Mouse (Mus musculus) cerebellum, adult 18-20 months (tissue): ENCODE measurements at regions not wholly inside any gene's neighbourhood (a gene's known extent, or its start where the extent isn't known, plus 50 kb on each side); places are given as distances from the start of the nearest gene placed in this dataset.

Experiments used
- DNase-seq, 2 experiments: peaks; one replicate each; pipeline ENCODE4 v3.0.0; 2021

DNA sequence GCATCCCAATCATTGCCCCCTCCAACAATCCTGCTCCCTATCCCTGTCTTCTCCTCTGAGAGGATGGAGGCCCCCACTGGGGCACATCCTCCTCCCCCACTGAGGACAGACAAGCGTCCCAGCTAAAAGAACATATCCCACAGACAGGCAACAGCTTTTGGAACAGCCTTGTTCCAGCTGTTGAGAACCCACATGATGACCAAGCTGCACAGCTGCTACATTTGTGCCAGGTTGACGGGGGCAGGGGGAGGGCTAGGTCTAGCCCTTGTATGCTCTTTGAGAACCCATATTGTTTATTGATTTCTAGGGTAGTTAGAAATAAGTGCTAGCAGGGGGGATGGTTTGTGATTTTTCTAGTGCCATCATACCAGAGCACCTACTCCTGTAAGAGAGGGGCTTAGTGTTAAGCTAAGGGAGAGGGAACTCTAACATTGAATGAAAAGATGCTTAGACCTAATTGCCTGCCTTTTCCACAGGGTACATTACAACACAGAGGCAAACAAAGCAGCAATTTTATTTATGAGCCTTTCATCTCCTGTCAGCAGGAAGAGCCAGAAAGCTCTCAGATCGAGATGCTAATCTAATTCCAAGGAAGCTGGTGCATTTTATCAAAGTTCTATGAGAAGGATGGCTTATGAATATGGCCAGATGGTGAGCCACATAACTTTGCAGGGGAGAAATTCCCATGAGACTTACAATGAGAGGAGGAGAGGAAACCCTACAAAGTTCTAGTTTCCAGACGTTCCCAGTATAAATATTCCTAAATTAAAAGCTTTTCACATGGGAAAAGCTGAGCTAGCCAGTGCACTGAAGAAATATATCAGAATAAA lies 137.6 kb upstream of the Zpld1 start:
- DNase-seq = no peak

DNA sequence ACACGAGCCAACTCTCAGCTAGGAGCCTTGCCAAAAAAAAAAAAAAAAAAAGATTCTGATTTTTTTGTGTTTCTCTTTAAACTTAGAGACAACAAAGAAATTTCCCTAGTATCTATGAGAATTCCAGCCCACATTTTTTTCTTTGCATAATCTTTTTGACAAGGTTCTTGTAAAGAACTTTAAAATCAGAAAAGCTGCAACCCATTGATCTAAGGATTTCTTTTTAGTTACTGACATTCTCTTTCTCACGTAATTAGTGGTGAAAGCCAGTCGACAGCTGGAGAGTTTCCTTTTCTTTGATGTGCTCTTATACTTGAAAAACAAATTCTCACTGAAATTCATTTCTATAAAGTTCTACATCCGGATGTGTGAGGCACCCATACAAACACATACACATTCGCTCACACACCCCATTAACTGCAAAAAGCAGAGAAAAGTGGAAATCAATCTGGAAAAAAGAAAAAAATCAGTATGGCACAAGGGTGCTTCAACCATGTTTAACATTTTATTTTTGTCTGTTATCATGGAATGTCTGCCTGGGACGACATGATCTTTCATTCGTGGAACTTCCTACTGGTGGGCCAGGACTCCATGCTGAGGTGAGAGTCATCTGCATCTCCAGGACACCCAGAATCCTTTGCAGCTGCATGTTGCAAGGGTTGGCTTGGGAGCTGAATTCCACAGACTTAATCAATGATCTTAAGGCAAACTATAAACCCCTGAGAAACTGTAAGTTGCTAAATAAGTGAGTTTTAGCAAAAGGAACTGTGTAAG lies 124.0 kb upstream of the Zpld1 start:
- DNase-seq = no peak

DNA sequence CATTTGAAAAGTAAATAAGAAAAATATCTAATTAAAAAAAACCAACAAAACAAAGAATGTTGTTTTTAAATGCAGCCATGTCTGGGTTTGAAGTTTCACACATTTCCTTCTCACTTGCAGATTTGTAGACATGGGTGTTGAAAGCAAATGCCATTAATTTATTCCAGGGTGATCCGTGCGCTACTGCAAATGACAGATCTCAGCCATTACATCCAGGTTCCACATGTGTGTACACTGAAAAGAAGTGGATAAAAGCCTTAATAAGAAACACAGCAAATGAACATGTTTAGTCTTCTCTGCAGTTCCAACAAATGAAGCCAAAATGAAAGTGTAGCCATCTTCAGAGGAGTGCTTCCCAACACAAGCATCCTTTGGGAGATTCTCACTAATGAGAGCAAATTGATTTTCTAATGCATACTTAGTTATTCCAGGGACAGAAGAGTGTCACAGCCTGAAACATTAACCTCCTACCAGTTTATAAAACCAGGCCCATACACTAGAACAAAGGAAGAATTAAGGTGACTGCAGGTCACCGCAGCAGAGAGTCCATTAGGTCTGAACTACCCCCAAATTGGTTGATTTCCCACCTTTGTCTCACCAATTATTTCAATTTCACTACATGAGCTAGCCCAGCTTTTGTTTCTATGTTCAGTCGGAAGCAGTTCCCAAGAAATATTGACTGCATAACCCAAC lies 123.2 kb upstream of the Zpld1 start:
- no peak for DNase-seq

DNA sequence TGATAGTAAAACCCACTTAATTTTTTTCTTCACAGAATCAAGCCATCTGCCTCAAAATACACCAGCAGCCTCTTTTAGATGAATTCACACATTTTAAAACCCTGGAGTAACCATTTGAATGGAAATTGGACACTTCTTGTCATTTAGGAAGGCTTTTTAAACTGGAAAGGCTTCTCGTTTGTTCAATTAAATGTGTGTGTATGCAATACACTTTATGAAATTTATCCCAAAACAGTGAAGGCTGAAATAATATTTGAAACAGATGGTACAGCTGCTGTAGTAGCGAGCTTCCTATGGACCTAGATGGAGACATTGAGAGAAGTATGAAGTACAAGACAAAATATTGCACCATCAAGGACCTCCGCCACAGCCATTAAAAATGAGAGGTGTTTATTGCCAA lies 121.1 kb upstream of the Zpld1 start:
- DNase-seq = no peak

DNA sequence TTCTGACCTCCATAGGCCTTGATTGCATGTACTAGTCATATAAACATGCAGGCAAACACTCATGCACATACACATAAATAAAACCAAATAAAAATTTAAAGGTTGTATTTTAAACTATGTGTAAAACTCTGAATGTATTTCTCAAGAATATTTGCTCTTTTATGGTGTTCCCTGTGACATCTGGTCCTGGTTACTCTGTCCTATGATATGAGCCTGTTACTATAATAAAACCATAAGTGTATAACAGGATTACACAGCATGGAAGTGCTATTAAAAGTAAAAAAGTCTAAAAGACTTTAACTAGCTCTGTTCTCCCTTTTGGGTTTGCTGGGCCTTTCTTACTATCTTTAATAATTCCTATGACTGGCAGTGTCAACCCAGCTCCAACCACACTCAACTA lies 103.0 kb upstream of the Zpld1 start:
- no peak for DNase-seq

DNA sequence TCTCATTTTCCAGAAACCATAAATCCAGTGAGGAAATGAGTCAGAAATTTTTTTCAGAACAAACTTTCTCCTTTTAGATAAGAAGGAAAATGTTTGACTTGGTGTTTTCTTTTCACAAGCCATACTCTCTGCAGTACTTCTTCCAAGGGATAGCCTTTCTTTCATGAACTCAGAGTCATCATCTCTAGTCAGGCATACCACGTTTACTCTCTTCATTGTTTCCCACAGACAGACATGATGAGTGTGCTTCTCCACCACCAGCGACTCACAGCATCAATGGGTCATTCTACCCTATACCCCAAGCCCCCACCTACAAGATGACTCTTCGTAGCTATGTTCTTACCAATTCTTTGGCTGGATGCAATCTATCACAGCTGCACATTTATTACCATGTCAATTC lies 97.1 kb upstream of the Zpld1 start:
- DNase-seq = no peak

DNA sequence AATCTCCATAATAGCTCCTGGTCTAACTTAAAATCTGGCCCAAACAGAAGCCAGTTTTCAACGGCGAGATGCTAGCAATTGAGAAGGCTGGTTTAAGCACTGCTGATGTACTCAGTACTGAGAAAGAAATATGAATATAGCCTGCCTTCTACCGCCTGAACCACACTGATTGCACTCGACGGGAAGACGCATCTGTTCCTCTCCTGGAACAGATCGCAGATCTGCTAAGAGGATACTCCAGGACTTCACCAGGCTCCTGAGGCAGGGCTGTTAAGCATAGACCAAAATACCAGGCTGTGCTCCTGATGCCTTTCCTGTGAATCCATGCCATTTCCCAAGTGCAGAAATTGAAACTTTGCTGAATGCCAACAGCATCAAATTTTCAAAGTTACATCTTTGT lies 92.6 kb upstream of the Zpld1 start:
- no peak for DNase-seq

DNA sequence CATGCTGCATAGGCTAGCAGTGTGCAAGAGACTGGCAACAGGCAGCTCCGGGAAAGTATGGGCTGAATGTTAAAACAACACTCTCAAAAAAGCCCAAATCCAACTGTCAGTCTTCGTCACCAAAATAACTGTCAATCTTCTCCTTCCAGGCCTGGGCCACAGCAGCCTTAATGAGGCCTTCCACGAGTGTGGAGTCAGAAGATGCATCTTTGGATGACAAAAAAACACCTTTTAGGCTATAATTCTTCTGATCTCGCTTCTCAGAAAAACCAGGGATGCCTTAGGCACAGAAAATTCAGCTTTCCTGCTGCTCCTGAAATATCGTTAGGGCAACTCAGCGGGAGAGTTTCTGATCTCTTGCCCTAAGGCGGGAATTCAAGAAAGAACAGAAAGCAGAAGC lies 82.2 kb upstream of the Zpld1 start:
- no peak for DNase-seq

DNA sequence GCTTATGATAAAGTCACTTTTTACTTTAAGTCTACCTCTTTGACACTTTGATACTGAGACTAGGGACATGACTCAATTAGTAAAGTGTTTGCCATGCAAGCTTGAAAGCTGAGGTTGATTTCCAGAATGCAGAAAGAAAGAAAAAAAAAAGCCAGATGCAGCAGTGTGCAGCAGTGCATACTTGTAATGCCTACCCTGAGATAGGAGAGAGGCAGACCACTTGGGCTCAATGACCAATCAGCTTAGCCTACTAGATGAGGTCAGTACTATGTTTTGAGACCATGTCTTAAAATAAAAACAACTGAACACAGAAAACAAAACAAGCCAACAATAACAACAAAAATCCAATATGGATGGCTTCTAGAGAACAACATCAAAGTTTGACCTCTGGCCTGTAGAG lies 81.4 kb upstream of the Zpld1 start:
- DNase-seq = no peak

DNA sequence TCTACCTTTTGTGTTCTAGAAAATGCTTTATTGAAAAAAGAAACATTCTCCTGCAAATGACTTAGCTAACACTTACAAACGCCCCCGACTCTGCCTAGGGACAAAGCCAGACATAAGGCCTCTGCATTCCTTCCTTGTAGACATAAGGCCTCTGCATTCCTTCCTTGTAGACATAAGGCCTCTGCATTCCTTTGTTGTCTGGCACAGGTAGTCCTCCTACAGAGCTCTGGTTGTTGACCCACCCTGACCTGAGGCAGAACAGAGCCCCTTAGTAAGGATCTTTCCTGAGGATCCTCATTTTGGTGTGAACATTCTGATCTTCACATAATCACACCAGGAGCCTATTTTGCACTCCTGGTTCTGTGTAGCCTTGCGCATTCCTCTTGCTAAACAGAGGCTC lies 80.9 kb upstream of the Zpld1 start:
- no peak for DNase-seq

DNA sequence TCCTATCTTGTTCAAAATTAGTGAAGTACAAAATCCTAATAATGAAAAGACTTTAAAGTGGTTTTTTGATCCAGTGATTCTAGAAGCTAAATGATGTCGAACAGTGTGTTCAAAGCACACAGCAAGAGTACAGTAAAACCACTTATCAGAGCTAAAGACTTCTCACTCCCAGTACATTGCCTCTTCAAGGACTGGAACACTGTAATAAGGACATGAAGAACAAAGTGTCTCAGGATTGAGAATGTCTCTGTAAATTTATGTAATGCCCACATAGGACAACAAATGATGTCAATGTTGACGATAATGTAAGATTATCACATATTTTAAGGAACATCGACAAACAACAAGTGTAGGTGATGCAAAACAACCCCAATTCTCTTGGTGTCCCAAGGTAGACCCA lies 78.1 kb upstream of the Zpld1 start:
- DNase-seq = no peak

DNA sequence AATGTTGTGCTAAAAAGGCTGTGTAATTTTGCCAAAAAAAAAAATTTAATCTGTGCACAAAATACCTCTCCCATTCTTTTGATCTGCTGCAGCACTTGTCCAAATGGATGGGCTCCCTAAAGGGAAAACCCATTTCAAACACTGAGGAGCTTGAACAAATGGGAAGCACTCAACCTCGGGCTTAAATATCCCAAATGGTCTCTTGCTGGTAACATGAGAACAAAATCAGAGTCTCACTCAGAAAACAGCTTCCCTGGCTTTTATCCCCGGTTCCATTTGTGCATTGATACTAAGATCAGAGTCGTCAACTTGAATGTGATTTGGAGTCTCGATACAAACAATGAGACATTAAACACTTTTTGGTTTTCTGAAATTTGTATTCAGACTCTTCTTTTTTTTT lies 59.9 kb upstream of the Zpld1 start:
- no peak for DNase-seq

DNA sequence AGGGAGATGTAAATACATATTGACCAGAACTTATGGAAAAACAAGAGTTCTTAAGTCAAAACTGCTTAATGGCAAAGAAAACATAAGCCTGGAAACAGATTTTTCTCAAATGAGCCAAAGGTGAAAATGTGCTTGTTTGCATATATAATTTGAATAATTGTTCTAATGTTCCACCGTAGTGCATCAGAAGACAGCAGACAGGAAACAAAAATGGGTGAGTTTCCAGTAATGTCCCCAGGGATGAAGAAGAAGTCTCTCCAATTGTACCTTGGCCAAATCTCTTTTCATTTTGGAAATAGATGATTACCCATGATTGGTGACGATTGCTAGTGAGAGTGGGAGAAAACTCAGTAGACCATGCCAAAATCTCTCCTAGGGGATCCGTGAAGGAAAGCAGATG lies 58.3 kb upstream of the Zpld1 start:
- DNase-seq = no peak
